Mouse (Mus musculus) stomach, postnatal 0 days (tissue): ENCODE data around the gene Dbn1.

Experiments
- CTCF ChIP-seq: IDR thresholded peaks from 2 replicates; pipeline ENCODE4 v1.5.1; 2016; ENCODE audit warnings: antibody characterized with exemption, low read depth, mild to moderate bottlenecking, moderate library complexity
- EP300 ChIP-seq: optimal IDR thresholded peaks from 2 replicates; pipeline ENCODE3; 2016; ENCODE audit warnings: antibody characterized with exemption

- TF ChIP-seq CTCF (no peak), EP300 (no peak)
Measured at GRCm38 (mm10) chr13:55502405-55502804, 14.5 kb upstream of the Dbn1 start.
